Mouse (Mus musculus) T-helper 2 cell (primary cell): ENCODE results near the gene Tcp11l2.

Experiments
- in situ Hi-C: fragments of 300-600 bp; cut with MboI, MseI; formaldehyde crosslinking; loops from one replicate; pipeline ENCODE4 v1.15.1; 2025; ENCODE audit warnings: high pct_unique_total_duplicates

The Tcp11l2 gene

DNA sequence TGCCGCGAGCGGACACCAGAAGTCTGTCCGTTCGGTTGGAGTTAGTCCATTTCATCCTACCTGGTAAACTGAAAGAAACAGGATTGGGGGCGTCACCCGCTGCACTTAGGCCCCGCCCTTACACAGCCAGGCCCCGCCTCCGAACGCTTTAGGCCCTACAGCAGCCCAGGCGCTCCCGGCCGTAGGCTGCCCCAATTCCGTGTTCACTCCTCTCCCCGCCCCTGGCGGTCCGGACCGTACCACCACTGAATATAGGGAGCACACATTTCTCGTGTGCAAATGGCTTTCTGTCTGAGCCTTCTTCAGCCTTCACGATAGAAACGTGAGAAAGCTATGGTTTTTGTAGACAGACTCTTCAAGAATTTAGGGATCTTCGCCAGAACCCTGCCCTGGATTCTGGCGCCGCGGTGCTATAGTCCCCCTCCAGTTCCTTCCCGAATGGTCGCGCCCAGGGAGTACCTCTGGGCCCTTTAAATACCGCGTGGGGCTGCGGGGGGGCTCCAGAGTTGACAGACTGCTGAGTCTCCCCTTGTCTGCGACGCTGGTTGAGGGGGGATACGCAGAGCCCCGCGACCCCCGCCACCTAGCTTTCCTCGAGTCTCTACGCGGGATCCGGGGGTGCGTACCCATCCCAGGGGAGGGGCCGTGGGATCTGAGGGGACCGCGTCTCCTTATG is at the start of gene Tcp11l2:
Gene Tcp11l2 (plus strand): TSS at position 232 of the 676 bp plus-strand sequence.
- in situ Hi-C loops = no loop called here

DNA sequence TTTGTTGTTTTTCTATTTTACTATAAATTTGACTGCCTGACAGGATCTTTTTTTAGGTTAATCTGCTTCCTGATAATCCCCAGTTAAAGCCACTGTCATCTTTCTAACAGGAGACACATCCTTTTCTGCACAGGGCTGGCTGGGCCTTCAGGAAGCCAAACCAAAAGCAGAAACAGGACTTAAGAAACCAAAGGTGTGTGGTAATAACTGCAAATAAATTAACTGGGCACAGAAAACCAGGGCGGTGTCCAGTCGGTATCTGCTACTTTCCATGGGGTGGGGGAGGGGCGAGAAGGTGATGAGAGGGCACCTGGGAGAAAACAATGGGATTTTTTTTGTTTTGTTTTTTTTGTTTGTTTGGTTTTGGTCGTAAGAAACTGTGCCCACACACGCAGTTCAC is 49.4 kb upstream of the Tcp11l2 start:
- in situ Hi-C loops = no loop called here

DNA sequence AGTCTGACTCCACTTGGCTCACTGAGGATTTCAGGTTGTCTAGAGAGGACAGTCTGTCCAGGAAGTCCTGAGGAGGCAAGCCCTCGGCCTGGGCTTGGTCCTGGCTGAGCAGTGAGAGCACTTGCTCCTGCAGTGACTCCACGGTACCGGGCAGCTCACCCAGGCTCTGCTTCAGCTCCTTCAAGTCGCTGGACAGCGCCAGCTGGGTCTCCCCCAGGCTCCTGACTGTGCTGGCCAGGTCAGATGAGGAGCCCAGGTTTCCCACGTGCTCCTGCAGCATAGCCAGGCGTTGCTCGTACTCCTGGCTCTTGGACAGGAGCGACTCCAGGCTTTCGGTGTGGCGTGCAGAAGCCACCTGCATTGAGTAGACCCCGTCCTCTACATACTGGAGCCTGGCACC is 48.8 kb upstream of the Tcp11l2 start:
- in situ Hi-C loops = no loop called here

DNA sequence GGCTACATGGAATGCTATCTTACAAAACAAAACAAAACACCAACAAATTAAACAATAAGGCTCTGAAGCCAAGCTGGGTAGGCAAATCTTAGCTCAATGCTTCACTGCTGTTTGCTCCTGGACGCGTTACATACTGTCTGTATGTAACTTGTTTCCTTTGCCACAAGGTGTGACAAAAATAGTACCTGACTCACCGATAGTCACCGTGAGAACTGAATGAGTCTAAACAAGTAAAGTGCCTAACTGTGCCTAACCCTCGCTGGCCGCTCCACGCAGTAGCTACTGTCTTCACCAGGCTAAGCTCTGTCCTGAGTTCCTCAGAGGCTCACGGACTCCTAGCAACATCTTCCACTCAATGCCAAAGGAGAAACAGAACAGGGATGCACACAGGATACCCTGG is 46.0 kb upstream of the Tcp11l2 start:
- in situ Hi-C loops = no loop called here

DNA sequence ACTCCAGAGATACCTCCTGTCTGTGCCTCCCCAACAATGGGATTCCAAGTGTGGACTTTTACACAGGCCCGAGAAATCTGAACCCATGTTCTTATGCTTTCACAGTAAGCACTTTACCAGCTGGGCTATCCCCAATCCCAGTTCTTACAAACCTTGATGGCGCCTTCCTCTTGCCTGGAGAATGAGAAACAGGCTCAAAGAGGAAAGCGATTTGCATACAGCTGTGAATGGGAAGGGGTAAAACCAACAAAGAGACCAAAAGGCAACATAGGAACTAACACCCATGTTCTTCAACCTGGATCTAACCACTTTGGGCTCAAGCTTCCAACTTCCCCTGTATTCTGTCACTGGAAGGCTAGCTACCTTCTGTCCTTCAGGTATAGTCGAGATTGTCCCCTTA is 44.9 kb upstream of the Tcp11l2 start:
- in situ Hi-C loops = no loop called here

DNA sequence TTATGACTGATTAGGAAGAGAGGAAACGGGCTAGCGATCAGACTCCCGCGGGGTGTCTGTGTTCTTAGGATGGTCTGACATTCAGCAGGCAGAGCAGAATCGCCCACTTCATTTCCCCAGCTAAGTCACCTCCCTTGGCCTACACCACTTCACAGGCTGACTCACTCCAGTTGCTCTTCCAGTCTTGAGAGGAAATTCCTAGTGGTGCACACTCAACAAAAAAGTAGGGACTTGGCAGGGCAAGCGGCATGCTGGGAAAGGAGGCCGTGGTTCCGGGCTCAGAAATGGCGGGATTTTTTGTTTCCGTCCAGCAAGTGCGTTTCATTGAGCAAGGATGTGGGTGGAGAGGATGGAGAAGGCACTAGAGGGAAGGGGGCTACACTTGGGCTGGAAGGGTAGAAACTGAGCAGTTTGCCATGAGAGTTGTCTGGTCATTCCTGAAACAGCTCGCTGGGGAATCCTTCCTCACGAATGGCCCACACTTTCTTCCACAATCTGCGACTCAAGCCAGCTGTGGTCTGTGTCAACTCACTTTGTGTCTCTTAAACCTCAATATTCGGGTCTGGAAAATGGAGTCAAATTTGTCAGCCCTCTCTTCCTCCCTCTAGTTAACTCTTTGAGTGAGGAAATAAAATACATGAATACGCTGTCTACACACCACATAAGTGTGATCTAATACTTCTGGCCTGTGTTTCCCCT is 44.1 kb upstream of the Tcp11l2 start:
- in situ Hi-C loops = no loop called here

DNA sequence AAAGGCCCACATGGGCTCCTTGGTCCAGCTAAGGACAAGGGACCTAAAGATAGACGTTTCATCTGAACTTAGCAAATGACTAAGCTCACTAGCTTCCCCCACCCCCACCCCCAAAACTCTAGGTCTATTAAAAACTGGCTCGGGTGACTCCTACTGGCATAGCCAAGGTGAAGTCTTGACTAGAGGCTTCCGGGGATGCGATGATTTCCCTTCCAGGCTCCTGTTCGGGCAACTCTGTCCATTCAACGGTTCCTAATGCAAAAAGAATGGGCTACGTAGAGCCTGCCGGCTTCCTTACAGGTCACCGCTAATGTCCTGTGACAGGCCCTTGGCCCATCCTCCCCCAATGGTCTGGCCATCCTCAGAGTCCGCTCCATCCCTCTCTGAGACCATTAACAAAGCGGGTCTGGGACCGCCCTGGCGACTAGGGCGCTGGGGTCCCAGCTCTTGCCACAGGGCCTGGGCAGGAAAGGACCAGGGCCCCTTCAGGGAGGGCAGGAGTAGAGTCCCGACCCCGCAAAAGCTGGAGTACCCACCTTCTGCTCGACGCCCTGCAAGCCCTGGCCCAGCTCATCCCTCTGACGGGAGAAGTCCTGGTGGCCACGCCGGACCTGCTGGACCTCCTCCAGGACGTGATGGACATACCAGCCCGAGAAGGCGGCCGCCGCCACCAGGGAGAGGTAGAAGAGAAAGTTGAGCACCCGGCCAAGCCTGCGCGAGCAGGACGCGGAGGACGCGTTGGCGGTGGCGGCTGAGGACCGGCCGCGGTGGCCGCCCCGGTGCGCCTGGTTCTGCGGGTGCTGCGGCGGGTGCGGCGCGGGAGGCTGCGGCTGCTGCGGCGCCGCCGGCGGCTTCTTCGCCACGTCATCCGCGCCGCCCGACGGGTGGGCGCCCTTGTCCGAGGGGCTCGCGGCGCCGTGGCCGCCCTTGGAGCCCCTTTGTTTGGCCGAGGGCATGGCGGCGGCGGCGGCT is 43.2 kb upstream of the Tcp11l2 start:
- in situ Hi-C loops = no loop called here

DNA sequence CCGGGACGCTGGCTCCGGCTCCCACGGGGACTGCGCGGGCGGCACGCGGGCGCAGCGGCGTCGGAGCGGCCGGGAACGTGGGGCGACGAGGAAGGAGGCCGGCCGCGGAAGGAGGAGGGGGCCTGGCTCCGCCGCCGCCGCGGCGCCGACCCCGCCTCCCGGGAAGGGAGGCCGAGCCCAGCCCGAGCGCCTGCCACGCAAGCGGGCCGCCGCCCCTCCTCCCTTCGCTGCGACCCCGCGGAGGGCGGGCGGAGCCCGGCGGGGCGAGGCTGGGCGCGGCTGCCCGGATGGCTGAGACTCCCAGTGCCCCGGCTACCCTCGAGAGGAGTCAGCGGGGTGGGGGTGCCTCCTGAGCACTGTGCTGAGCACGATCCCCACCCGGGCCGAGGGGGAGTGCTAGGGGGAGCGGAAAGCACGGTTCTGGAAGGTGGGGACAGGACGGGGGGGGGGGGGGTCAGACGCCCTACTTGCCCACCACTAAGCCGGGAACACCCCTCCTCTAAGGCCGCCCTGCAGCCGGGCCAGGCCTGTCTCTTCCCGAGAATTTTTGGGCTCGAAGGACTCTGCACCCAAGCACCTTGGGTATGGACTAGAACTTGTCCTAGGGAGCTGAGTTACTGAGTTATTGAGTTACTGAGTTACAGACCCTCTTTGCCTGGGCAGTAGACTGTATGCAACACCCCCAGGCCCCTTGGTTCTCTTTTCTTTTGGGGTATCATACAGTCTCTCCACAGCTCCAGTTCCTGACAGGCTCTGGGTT is 42.3 kb upstream of the Tcp11l2 start, which contains the start of gene Ckap4:
Gene Ckap4 (minus strand): TSS at position 151 of the 760 bp plus-strand sequence.
- in situ Hi-C loops = no loop called here

DNA sequence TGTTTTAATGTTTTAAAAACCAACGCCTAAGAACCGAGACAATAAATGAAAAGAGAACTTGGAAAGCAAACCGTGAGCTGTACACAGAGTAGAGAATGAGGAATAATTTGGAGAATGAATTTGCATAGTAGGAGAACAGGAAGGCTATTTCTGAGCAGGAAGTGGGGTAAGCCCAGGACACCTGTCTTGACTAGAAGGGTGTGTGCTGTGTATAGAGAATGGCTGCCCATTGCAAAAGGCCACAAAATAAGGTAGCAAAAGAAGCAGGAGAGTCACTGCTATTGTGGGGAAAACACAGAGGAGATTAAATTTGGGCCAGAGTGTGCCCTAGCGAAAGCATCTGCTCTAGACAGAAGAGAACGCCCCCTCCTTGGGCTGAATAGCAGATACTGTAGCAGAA is 41.0 kb upstream of the Tcp11l2 start:
- in situ Hi-C loops = no loop called here

DNA sequence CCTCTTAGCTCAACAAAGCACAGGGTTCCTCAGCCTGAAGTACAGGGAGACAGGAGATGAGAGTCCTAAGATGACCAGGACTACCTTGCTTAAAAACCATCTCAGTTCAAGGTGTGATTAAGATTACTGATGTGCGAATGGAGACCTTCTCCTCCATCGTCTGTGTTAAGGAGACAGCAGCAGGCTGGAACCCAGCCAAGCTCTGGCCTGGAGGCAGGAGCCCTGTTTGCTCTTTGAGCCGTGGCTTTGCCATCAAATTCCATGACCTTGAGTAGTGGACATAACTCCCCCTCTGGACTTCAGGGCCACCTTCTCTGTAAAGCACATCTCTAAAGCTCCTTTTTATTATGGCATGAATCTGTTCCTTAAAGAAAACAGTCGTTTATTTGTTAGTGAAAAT is 40.6 kb upstream of the Tcp11l2 start:
- in situ Hi-C loops = no loop called here

DNA sequence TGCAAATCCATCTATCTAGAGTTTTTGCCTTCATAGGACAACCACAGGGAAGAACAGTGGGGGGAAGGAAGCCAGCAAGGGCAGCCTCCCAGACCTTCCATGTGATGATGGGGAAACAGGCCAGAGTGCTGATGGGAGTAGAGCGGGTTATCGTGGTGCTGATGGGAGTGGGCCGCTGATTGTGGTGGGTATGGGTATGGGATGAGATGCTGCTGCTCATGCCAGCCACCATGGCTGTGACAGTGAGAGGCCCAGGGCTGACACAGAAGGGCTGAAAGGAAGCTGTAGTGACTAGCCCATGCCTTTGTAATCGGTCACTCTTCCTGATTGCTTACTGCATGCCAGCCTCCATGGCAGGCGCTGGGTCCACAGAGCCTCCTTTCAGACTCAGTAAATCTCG is 36.8 kb upstream of the Tcp11l2 start:
- in situ Hi-C loops = no loop called here

DNA sequence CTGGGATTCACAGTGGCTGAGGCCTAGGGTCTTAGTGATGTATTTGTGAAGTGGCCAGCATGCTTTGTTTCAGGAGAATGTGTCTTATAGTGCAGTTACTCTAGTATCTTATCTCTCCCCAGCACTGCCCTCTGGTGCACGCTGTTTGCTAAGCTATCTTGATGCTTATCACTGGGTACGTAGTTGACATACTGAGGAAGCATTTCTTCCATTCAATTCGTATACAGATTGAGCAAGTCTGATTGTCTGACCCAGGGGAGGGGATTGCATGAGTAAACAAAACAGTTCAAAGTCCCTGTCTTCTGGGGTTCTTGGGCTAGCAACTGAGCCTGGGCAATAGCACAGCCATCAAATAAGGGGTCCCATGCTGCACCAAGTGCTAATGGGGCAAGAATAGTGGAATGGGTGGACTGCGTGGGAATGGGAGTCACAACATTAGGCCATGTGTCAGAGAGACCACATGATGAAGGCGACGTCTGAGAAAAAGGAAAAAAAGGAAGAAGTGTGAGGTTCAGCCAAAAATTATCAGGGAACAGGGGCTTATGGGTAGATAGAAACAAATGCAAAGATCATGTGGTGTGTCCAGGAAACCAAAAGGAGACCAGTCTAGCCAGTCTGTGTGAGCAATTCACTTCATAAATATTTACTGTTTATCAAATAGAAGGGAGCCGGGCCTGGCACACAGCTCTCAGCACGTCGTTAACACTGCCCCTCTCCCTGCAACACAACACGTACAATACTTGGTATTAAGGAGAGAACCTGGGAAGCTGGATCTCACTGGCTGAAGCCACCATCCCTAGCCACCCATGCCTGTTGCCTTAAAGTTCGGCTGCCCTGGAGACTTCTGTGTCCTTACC is 33.4 kb upstream of the Tcp11l2 start:
- in situ Hi-C loops = no loop called here

DNA sequence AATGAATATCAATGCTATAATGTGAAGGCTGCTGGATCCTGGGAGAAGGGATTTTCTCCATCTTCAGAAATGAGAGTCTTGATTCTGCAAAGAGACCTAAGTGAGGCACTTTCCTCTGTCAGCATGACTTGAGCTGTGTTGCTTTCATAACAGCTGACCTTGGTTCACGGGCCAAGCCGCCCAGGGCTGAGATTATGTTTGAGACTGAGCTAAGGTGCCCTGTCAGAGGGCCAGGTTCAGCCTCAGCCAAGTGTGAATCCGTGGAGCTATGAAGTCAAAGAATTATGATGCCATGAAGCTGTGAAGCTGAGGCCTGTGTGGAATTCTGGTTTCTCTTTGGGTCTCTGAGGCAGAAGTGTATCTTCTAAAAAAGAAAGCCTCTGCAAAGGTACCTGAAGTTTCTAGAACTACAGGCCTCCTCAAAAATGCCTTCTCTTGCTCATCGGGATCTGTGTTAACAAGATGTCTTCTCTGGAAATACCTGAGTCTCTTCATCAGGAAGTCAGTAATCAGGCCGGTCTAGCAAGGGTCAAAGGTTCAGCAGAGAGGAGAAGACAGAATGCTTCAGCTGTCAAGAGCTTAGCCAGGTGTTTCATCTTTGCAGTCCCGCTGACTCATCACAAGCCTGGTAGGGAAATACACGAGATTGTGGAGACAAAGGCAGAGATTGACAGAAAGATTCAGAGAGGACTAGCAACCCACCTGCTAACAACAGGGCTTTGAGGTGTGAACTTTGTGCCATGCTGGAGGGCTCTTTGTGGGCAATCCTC is 31.4 kb upstream of the Tcp11l2 start:
- in situ Hi-C loops = no loop called here

DNA sequence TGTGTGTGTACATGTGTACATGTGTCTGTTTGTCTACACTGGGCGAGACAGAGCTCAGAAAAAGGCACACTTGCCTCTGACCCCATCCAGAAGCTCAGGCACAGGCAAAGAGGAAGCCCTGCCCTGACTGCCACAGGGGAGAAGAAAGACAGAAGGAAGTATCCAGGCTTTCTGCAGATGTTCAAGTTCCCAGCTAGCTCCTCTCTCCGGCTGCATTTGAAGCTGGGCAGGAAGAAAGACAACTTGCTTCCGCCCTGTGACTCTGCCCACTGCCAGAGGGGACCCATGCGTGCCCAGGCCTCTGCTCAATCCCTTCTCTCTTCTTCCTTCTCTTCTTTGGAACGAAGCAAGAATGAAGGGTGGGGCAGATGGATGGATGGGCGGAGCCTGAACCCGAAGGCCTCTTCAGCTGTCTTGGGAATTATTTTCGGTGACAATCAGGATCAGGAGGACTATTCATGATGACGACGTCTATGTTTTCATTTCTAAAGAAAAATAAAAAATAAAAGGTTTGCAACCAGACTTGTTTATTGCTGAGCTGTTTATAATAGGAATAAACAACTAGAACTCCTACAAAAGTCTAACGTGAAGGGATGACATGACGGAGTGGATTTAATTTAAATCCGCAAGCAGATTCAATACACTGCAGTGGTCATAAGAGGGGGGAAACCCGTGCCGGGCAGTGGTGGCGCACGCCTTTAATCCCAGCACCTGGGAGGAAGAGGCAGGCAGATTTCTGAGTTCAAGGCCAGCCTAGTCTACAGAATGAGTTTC is 27.1 kb upstream of the Tcp11l2 start:
- in situ Hi-C loops = no loop called here

DNA sequence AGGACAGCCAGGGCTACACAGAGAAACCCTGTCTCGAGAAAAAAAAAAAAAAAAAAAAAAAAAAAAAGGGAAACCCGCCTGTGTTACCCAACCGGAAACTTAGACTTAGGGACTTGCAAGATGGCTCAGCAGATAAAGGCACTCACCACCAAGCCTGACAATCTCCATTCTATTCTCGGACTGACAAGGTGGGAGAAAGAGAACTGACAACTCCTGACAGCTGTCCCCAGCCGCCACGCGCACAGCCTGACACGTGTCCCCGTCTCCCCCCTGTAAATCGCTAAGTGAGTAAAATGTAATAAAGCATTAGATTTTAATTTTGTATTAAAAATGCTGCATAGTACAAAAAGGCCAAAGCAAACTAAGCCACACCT is 26.5 kb upstream of the Tcp11l2 start:
- in situ Hi-C loops = no loop called here

DNA sequence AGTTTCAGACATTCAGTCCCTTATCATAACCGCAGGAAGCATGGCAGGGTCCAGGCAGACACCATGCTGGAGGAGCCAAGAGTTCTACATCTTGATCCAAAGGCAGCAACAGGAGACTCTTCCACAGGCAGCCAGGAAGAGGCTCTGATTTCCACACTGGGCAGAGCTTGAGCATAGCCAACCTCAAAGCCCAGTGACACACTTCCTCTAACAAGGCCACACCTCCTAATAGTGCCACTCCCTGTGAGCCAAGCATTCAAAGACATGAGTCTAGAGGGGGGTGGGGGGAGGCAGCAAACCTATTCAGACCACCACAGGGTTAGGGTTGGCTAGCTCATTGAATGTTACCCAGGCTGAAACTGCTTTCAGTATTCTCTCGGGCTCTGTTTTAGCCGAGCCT is 24.6 kb upstream of the Tcp11l2 start:
- in situ Hi-C loops = no loop called here

DNA sequence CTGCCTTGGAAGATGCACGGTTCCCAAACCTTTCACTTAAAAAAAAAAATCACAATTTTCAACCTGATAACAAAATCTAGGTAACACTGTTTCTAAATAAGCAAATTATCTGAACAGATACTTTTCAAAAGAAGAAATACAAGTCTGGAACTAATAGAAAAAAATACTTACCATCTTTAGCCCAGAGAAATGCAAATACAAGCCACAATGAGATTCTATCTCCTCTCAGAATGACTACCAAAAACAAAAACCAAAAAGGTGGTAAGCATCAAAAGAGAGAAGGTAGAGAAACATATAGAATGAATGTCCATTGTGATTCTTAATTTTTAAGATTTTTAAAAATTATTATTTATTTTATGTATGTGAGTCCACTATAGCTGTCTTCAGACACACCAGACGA is 23.9 kb upstream of the Tcp11l2 start:
- in situ Hi-C loops = no loop called here

DNA sequence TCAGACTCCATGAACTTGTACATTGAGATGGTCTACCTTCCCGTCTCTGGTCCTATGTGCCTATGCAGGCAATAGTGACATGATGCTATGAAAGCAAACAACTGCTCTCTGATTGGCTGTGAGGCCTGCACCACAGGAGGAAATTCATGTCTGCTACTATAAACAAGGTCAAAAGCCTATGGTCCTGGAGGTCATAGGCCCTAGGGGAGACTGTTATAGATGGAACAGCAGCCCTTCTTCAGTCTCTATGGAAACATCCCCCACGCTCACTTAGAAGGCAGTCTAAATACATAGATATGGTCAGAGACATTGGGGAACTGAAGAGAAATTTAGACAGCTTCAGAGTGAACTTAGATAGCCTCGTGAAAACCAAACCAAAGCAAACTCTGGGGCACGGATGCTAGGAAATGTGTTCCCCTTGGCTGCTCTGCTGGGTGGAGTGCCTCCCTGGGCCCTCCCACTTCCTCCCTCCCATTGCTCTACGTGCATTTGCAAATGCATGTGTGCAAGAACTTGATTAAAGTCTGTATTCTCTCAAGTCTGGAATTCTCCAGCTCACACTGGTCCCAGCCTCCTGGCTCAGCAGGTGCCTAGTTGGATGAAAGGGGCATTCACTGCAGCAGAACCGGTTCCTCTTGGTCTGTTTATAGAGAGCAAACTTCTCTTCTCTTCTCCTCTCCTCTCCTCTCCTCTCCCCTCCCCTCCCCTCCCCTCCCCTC is 22.0 kb upstream of the Tcp11l2 start:
- in situ Hi-C loops = no loop called here
